Mouse (Mus musculus): Measurements from ENCODE around the gene Lcp2. TPM values are rescaled to one million over a fixed set of nuclear protein-coding genes. Genes with fewer than 3 reads are reported as not detected.

The Lcp2 gene
- total and polyA plus RNA-seq, 3 experiments: 55.7 to 70.0 (median 66.4) TPM

GRCm38 (mm10) chr11:34001938-34002592 is 44.7 kb upstream of the Lcp2 start:
- Histone ChIP-seq H3K27me3 (ENCODE audit: control insufficient read depth in 1 of 2, insufficient read depth in 2 of 2, low read length in 2 of 2) (no peaks in the 10 kb centered on the region), H3K27ac (ENCODE audit: control insufficient read depth, low read depth, low read length) (no peak overlapping the region), H3K9me3 (replicated peaks; ENCODE audit: insufficient read depth, low read length) (no peaks in the 10 kb centered on the region), H3K4me1 (ENCODE audit: control insufficient read depth in 1 of 2, insufficient read depth in 2 of 2, low read length in 2 of 2) (peaks cover 8 to 20% of the 10 kb centered on the region in 2 experiments), H3K79me2 (ENCODE audit: control insufficient read depth, insufficient read depth, low read length, poor library complexity) (no peaks in the 10 kb centered on the region), H3K4me3 (ENCODE audit: control insufficient read depth in 1 of 2, insufficient read depth in 1 of 2, low read depth in 2 of 2, low read length in 2 of 2) (peak overlapping the region; percentile 11 to 25; a peak in 3 of 4 replicates), H3K9ac (ENCODE audit: control insufficient read depth, low read depth, low read length, poor library complexity, severe bottlenecking) (peak overlapping the region; percentile 41), H3K36me3 (ENCODE audit: control insufficient read depth in 1 of 2, insufficient read depth in 2 of 2, low read length in 2 of 2) (peaks cover 0 to 15% of the 10 kb centered on the region in 2 experiments; a peak in 2 of 4 replicates)
- DNase-seq (ENCODE audit: low read depth, low spot score): peak; percentile 86
- TF ChIP-seq BHLHE40 (IDR thresholded peaks at IDR 0.05; ENCODE audit: borderline replicate concordance, low read depth, low read length): no peak
- no peak for TF ChIP-seq USF2 (IDR thresholded peaks at IDR 0.05; ENCODE audit: borderline replicate concordance in 1 of 2, insufficient read depth in 1 of 2, low read depth in 1 of 2, low read length in 2 of 2)
- peak; percentile 83 for TF ChIP-seq RAD21 (IDR thresholded peaks at IDR 0.05; ENCODE audit: low read depth, low read length)
- TF ChIP-seq CHD2 (IDR thresholded peaks at IDR 0.05; ENCODE audit: low read length): no peak
- TF ChIP-seq MAFK (IDR thresholded peaks at IDR 0.05; ENCODE audit: borderline replicate concordance, low read depth, low read length): 0 out of 2 replicates have a peak, but pooled peaks have one; percentile 3
- TF ChIP-seq MAX (IDR thresholded peaks at IDR 0.05; ENCODE audit: low read length): 0 out of 2 replicates have a peak, but pooled peaks have one; percentile 17
- TF ChIP-seq CTCF (IDR thresholded peaks at IDR 0.05 in 2 of 3, conservative IDR thresholded peaks at IDR 0.05 in 1 of 3; ENCODE audit: control insufficient read depth in 1 of 3, insufficient read depth in 1 of 3, low read depth in 2 of 3, low read length in 3 of 3, poor library complexity in 1 of 3, severe bottlenecking in 1 of 3): peak; percentile 82 to 92 (median 87)
- no peak for TF ChIP-seq MEF2A (IDR thresholded peaks at IDR 0.05; ENCODE audit: extremely low read depth, insufficient replicate concordance, low read depth, low read length, poor library complexity, severe bottlenecking)
- TF ChIP-seq EP300 (IDR thresholded peaks at IDR 0.05; ENCODE audit: low read depth in 1 of 2, low read length in 2 of 2): no peak
- no peak for TF ChIP-seq MXI1 (IDR thresholded peaks at IDR 0.05; ENCODE audit: low read depth, low read length)
- 0 out of 2 replicates have a peak, but pooled peaks have one; percentile 22 for TF ChIP-seq ETS1 (IDR thresholded peaks at IDR 0.05; ENCODE audit: low read depth, low read length)
- TF ChIP-seq RCOR1 (IDR thresholded peaks at IDR 0.05; ENCODE audit: low read depth, low read length): no peak
- no peak for TF ChIP-seq MYC (IDR thresholded peaks at IDR 0.05; ENCODE audit: low read depth, low read length)
- TF ChIP-seq KAT2A (conservative IDR thresholded peaks at IDR 0.05; ENCODE audit: low read depth, low read length): no peak
- TF ChIP-seq JUND (IDR thresholded peaks at IDR 0.05; ENCODE audit: low read depth, low read length): peak; percentile 29; the same call in 1 of the 2 replicates
- TF ChIP-seq ZNF384 (IDR thresholded peaks at IDR 0.05; ENCODE audit: low read depth, low read length): 0 out of 2 replicates have a peak, but pooled peaks have one; percentile 19
- TF ChIP-seq ZMIZ1 (IDR thresholded peaks at IDR 0.05; ENCODE audit: low read depth, low read length): no peak
- TF ChIP-seq TCF12 (IDR thresholded peaks at IDR 0.05; ENCODE audit: low read depth, low read length): 0 out of 2 replicates have a peak, but pooled peaks have one; percentile 8
- no peak for TF ChIP-seq TAL1 (IDR thresholded peaks at IDR 0.05; ENCODE audit: low read length)
- TF ChIP-seq GABPA (IDR thresholded peaks at IDR 0.05; ENCODE audit: low read depth, low read length): no peak
- 0 out of 2 replicates have a peak, but pooled peaks have one; percentile 15 for TF ChIP-seq USF1 (IDR thresholded peaks at IDR 0.05; ENCODE audit: low read depth, low read length)
- TF ChIP-seq MAZ (IDR thresholded peaks at IDR 0.05; ENCODE audit: low read depth, low read length): no peak
- TF ChIP-seq MYB (IDR thresholded peaks at IDR 0.05; ENCODE audit: low read depth, low read length): no peak
- no peak for TF ChIP-seq NRF1 (IDR thresholded peaks at IDR 0.05; ENCODE audit: insufficient read depth, low read depth, low read length, poor library complexity, severe bottlenecking)
- peak; percentile 56; the same call in 1 of the 2 replicates for TF ChIP-seq SIN3A (IDR thresholded peaks at IDR 0.05; ENCODE audit: low read length)
- TF ChIP-seq HCFC1 (IDR thresholded peaks at IDR 0.05; ENCODE audit: low read depth, low read length): no peak
- TF ChIP-seq ELF1 (IDR thresholded peaks at IDR 0.05; ENCODE audit: low read depth, low read length): no peak
- peak; percentile 28; the same call in 1 of the 2 replicates for TF ChIP-seq NELFE (IDR thresholded peaks at IDR 0.05; ENCODE audit: low read depth, low read length)
- TF ChIP-seq POLR2AphosphoS5 (IDR thresholded peaks at IDR 0.05; ENCODE audit: borderline replicate concordance, low read depth, low read length): no peak
- 0 out of 2 replicates have a peak, but pooled peaks have one; percentile 19 for TF ChIP-seq ZKSCAN1 (IDR thresholded peaks at IDR 0.05; ENCODE audit: low read depth, low read length)
- no peak for TF ChIP-seq GATA1 (IDR thresholded peaks at IDR 0.05; ENCODE audit: low read depth, low read length)
- TF ChIP-seq E2F4 (IDR thresholded peaks at IDR 0.05; ENCODE audit: borderline replicate concordance, low read depth, low read length): no peak
- TF ChIP-seq TBP (IDR thresholded peaks at IDR 0.05; ENCODE audit: low read depth, low read length): peak; percentile 27; the same call in 1 of the 2 replicates
- no peak for TF ChIP-seq CHD1 (IDR thresholded peaks at IDR 0.05; ENCODE audit: low read depth, low read length)
- TF ChIP-seq SMC3 (IDR thresholded peaks at IDR 0.05; ENCODE audit: low read depth, low read length): peak; percentile 93
